Mouse (Mus musculus) G1E (cell line): ENCODE measurements around the gene Wfdc11.

Experiments
- CTCF ChIP-seq: IDR thresholded peaks from 2 replicates; pipeline ENCODE4 v1.5.1; 2012; ENCODE audit warnings: low read depth, low read length, inconsistent platforms, mixed read lengths
- GATA1 ChIP-seq: IDR thresholded peaks from 2 replicates; pipeline ENCODE4 v1.6.1; 2012; ENCODE audit warnings: borderline replicate concordance, low read length, inconsistent platforms, mixed read lengths
- POLR2AphosphoS5 ChIP-seq: IDR thresholded peaks from 2 replicates; pipeline ENCODE4 v1.6.1; 2012; ENCODE audit warnings: low read depth, low read length, inconsistent platforms; ENCODE audit not compliant: insufficient replicate concordance
- TAL1 ChIP-seq: conservative IDR thresholded peaks from 2 replicates; pipeline ENCODE4 v1.6.1; 2012; ENCODE audit warnings: low read depth, low read length, inconsistent platforms, mixed read lengths

DNA sequence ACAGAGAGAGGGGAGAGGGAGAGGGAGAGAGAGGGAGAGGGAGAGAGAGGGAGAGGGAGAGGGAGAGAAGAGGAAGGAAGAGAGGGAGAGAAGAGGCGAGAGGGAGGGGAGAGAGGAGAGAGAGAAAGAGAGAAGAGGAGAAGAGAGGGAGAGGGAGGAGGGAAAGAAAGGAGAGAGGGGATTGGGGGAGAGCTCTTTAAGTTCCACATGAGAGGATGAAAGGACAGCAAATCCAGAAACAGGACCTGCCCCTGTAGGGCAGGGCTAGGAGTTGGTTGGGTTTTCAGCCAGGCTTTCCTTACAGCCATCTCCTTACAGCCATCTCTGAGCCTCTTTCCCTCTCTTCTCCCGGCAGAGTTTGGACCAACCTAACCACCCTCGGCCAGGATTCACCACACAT lies 10.9 kb upstream of the Wfdc11 start, which contains the start of gene Wfdc13:
- TF ChIP-seq CTCF, result no peak
- no peak for TF ChIP-seq TAL1
- TF ChIP-seq GATA1, result no peak
- TF ChIP-seq POLR2AphosphoS5, result no peak
